Mouse (Mus musculus): Measurements from ENCODE around the gene Osbp2. TPM values are rescaled to one million over a fixed set of nuclear protein-coding genes. Genes with fewer than 3 reads are reported as not detected.
A peak's percentile ranks its signal among the peaks of the same experiment; 100 is the strongest.

Gene Osbp2
- polyA plus RNA-seq, 1 experiment from 2014 or later: 0.20 TPM

DNA sequence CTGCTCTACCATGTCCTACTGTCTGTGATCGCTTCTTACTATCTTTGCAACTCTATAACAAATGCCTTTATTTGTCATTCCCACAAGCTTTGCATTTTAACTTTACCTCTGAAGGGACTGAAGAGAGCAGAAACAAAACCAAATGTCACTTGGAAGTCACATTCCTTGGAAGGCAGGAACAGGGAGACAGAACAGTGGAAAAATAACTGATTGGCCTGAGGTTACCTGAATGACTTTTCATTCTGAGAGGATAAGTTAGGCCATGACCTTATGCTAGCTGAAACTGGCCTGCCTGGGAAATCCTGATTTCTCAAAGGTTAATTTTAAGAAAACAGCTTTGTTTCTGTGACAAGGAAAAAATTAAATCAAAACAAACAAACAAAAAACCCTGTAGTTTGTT is 32.2 kb upstream of the Osbp2 start:
- H3K9me3 ChIP-seq: no peaks in the 10 kb centered on the region
- no peak overlapping the region for H3K4me3 ChIP-seq
- ATAC-seq (ENCODE audit: borderline replicate concordance, extremely low read depth, low FRiP score, low TSS enrichment): no peak
- WGBS: 72% methylated on average over 1 of the region's 1 CpGs
- H3K27me3 ChIP-seq: no peaks in the 10 kb centered on the region
- H3K4me1 ChIP-seq: peaks cover 7% of the 10 kb centered on the region; the same call in 1 of the 2 replicates
- H3K27ac ChIP-seq: no peak overlapping the region
- H3K4me2 ChIP-seq: no peak overlapping the region
- no peak overlapping the region for H3K9ac ChIP-seq
- H3K36me3 ChIP-seq: peaks cover 4% of the 10 kb centered on the region; the same call in 1 of the 2 replicates

DNA sequence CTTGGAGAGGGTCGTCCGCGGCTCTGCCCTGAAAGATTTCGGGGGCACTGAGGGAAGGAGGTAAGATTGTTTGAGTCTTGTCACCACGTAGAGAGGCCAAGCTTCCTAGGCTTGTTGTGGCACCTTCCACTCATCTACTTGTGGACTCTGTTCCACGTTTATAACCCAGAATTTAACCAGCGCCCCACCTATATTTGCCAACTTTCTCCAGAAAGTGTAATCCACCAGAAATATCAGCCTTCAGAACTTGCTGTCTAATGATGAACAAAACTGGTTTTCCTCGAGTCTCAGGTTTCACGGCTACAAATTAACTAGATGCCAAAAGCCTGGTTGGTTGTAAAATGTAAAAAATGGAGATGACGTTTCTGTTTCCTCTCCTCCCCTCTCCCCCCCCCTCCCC is 31.8 kb upstream of the Osbp2 start:
- Histone ChIP-seq H3K9ac (peak overlapping the region; percentile 44; the same call in 1 of the 2 replicates), H3K4me3 (peak overlapping the region; percentile 50), H3K4me1 (peaks cover 7% of the 10 kb centered on the region; the same call in 1 of the 2 replicates), H3K4me2 (peak overlapping the region; percentile 89), H3K36me3 (peaks cover 4% of the 10 kb centered on the region; the same call in 1 of the 2 replicates), H3K9me3 (no peaks in the 10 kb centered on the region), H3K27ac (peak overlapping the region; percentile 80), H3K27me3 (no peaks in the 10 kb centered on the region)
- WGBS: under 1% methylated on average over 10 of the region's 10 CpGs
- no peak for ATAC-seq (ENCODE audit: borderline replicate concordance, extremely low read depth, low FRiP score, low TSS enrichment)

DNA sequence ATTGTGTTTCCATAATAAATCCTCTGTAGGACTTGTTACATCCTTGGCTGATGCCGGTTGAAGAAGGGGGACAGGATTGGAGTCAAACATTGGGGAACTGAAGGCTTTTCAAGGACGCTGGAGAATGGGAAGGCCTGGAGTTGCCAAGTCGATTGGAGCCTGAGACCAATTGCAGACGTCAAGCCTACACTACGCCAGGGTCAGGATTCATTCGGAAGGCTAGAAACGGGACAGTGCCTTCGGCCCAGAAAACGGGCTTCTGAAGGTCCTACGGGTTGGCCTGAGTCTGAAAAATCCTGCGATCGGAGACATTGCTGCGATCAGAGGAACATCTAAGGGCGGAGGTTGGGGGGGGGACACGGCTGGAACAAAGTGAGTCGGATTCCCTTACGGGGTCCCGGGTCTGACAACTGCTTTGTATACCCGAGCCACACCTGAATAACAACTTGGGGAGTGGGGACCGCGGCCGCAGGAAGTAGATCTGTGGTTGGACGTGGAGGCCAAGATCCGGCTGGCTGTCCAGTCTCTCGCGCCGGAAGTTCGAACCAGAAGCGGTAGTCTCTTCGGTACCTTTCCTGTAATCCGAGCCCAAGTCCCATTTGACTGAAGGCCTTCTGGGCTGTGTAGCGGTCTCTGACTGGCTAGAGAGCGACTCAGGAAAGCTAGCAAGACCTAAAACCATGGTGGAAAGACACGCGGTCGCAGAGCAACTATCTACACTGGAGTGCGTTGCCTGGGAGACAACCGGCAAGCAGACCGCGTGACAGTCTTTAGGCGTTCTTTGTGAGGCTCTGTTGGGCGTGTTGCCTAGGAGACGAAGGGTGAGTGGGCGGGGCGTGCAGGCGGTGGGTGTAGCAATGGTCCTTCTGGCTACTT is 30.9 kb upstream of the Osbp2 start, which contains the start of the genes 4921536K21Rik and Dusp18:
Gene 4921536K21Rik (minus strand): TSS at position 693 of the 876 bp plus-strand sequence.
Gene Dusp18 (plus strand): TSS at position 835 of the 876 bp plus-strand sequence.
- WGBS: 3% methylated on average over 46 of the region's 46 CpGs

DNA sequence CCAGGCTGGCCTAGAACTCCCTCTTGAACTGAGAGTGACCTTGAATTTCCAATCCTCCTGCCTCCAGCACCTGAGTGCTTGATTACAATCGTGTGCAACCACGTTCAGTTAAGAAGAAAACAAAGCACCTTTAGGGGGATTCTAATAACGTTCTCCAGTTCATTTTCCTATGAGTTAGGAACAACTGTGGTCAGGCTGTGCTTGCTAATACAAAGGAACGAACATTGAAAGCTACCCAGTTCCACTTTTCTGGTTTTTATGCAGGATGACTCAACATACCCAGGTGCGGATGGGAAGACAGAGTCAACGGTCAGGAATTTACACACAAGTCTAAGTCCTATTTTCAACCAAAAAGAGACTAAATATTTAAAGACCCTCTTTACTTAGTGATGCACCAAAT is 30.3 kb upstream of the Osbp2 start:
- Histone ChIP-seq H3K9me3 (no peaks in the 10 kb centered on the region), H3K9ac (no peak overlapping the region), H3K4me1 (peaks cover 7% of the 10 kb centered on the region; the same call in 1 of the 2 replicates), H3K4me2 (peak overlapping the region; percentile 89), H3K27ac (no peak overlapping the region), H3K36me3 (peaks cover 4% of the 10 kb centered on the region; the same call in 1 of the 2 replicates), H3K4me3 (no peak overlapping the region), H3K27me3 (no peaks in the 10 kb centered on the region)
- ATAC-seq (ENCODE audit: borderline replicate concordance, extremely low read depth, low FRiP score, low TSS enrichment): no peak
- 81% methylated on average over 6 of the region's 6 CpGs for WGBS

More for the DNA sequence above, 30.9 kb upstream of the Osbp2 start, which contains the start of the genes 4921536K21Rik and Dusp18:
- peak; percentile 98 for ATAC-seq (ENCODE audit: borderline replicate concordance, extremely low read depth, low FRiP score, low TSS enrichment)
- H3K9me3 ChIP-seq: no peaks in the 10 kb centered on the region
- H3K9ac ChIP-seq: peak within 1 kb of the TSS; percentile 44
- H3K36me3 ChIP-seq: peaks cover 4% of the 10 kb centered on the region; the same call in 1 of the 2 replicates
- H3K4me1 ChIP-seq: peaks cover 7% of the 10 kb centered on the region; the same call in 1 of the 2 replicates
- H3K4me3 ChIP-seq: peak within 1 kb of the TSS; percentile 50
- peak within 1 kb of the TSS; percentile 89 for H3K4me2 ChIP-seq
- peak within 1 kb of the TSS; percentile 80 for H3K27ac ChIP-seq
- no peaks in the 10 kb centered on the region for H3K27me3 ChIP-seq

DNA sequence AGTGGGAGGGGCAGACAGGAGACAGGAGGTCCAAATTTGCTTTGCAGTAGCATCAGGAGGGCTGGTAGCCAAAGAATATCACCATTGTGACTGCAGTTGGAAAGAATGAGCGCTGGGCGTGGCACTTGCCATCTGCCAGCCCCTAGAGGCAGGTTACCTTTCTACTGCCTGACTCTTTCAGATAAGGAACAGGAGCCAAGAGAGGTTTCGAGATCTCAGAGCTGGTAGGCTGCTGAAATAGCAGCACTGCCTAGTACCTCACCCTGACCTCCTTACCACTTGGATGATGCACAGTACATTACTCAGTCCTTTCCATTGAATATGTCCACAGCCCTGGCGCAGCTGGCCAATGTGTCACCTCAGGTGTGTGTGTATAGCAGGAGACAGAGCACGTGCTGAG is 23.6 kb upstream of the Osbp2 start:
- Histone ChIP-seq H3K36me3 (no peaks in the 10 kb centered on the region), H3K4me1 (no peaks in the 10 kb centered on the region), H3K4me2 (no peak overlapping the region), H3K27ac (no peak overlapping the region), H3K27me3 (no peaks in the 10 kb centered on the region), H3K9me3 (no peaks in the 10 kb centered on the region), H3K4me3 (no peak overlapping the region), H3K9ac (no peak overlapping the region)
- no peak for ATAC-seq (ENCODE audit: borderline replicate concordance, extremely low read depth, low FRiP score, low TSS enrichment)
- WGBS: 60% methylated on average over 5 of the region's 5 CpGs

DNA sequence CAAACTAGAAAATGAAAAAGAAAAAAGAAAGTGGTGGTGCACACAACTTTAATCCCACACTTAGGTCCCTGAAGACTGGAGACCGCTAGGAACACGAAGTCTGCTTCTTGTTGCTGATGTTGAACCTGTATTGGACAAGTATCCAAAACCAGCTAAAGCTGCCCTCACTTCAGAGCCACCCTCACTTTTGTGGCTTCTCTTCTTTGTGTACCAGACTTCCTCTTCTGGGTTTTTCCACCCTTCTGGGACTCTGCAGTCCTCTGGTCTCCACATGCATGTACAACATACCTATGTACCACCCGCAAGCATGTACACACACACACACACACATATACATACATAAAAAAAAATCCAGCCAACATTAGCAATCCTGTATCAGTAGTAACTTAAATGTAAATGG is 20.0 kb upstream of the Osbp2 start:
- no peaks in the 10 kb centered on the region for H3K9me3 ChIP-seq
- no peak overlapping the region for H3K4me3 ChIP-seq
- no peak overlapping the region for H3K9ac ChIP-seq
- no peak overlapping the region for H3K4me2 ChIP-seq
- no peak for ATAC-seq (ENCODE audit: borderline replicate concordance, extremely low read depth, low FRiP score, low TSS enrichment)
- no peaks in the 10 kb centered on the region for H3K4me1 ChIP-seq
- no peaks in the 10 kb centered on the region for H3K27me3 ChIP-seq
- no peak overlapping the region for H3K27ac ChIP-seq
- no peaks in the 10 kb centered on the region for H3K36me3 ChIP-seq
- 84% methylated on average over 3 of the region's 3 CpGs for WGBS

DNA sequence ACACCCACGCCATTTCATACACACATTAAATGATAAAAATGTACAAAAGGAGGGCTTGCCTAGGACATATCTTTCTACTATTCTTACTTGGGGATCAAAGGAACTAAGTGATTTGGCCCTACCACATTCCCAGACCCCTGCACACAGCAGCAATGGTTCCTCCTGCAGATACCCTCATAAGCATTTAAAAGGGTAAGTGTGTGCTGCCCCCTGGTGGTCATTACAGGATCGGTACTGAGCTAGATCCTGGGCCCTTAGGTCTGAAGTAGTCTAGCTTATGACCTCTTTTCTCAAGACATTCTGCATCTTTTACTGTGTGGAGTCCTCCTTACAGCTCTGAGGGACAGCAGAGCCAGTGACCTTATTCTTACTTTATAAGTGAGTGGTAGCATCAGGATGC is 16.1 kb upstream of the Osbp2 start:
- Histone ChIP-seq H3K4me2 (no peak overlapping the region), H3K27me3 (no peaks in the 10 kb centered on the region), H3K27ac (no peak overlapping the region), H3K4me3 (no peak overlapping the region), H3K36me3 (no peaks in the 10 kb centered on the region), H3K4me1 (no peaks in the 10 kb centered on the region), H3K9me3 (no peaks in the 10 kb centered on the region), H3K9ac (no peak overlapping the region)
- 32% methylated on average over 2 of the region's 2 CpGs for WGBS
- 0 out of 2 replicates have a peak, but pooled peaks have one; percentile 59 for ATAC-seq (ENCODE audit: borderline replicate concordance, extremely low read depth, low FRiP score, low TSS enrichment)

DNA sequence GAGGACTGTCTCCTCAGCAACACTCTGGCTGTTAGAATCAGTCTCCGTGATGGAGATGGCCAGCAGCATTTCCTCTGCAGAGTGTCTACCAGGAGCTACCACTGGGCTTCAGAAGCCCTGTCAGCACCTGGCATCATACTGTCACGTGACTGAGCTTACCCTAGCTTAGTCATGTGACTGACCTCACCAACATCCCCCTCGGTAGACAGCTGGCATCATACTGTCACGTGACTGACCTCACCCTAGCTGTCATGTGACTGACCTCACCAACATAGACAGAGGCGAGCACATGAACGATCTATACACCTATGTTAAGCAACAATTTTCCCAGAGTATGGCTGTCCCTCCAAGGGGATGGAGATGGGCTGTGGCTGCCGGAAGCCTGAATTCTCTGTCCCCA is 15.0 kb upstream of the Osbp2 start:
- Histone ChIP-seq H3K4me1 (no peaks in the 10 kb centered on the region), H3K9me3 (no peaks in the 10 kb centered on the region), H3K4me3 (no peak overlapping the region), H3K27ac (no peak overlapping the region), H3K36me3 (no peaks in the 10 kb centered on the region), H3K9ac (no peak overlapping the region), H3K27me3 (no peaks in the 10 kb centered on the region), H3K4me2 (no peak overlapping the region)
- no peak for ATAC-seq (ENCODE audit: borderline replicate concordance, extremely low read depth, low FRiP score, low TSS enrichment)
- WGBS: 62% methylated on average over 7 of the region's 7 CpGs

DNA sequence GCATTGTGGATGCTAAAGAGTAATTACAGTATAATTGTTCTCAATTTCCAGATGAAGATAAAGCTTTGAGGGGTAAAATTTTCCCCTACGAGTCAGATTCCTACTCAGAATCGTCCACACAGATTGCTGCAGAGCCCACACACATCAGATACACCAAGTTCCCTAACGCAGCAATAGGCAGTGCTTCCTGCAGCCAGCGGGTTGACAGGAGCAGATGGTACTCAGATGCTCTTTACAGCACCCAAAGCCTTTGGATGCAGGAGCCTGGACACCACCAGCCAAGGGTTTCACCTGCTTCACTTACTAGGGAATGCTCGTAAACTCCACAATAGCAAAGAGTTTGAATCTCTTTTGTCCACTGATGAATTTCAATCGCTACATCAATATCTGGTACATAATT is 12.7 kb upstream of the Osbp2 start:
- no peak overlapping the region for H3K4me3 ChIP-seq
- 74% methylated on average over 6 of the region's 6 CpGs for WGBS
- H3K9ac ChIP-seq: no peak overlapping the region
- no peak for ATAC-seq (ENCODE audit: borderline replicate concordance, extremely low read depth, low FRiP score, low TSS enrichment)
- H3K27ac ChIP-seq: no peak overlapping the region
- no peaks in the 10 kb centered on the region for H3K27me3 ChIP-seq
- no peaks in the 10 kb centered on the region for H3K4me1 ChIP-seq
- no peak overlapping the region for H3K4me2 ChIP-seq
- no peaks in the 10 kb centered on the region for H3K36me3 ChIP-seq
- H3K9me3 ChIP-seq: no peaks in the 10 kb centered on the region

DNA sequence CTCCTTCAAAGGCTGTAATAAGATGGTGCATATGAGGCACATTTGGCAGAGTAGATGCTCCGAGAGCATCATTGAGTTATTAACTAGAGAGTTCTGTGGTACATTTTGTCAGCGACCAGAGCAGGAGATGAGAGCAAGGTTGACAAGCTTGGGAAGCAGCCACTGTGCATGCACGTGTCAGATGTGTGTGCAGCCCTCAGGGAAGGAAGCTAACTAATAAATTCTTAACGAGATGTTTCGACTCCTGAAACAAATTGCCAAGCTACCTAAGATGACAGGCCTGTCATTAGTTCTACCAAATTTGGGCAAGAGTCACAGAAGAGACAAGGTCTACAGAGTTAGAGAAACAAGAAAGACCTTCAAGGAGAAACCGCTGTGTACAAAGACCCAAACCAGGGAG is 640 bp upstream of the Osbp2 start:
- WGBS: 39% methylated on average over 6 of the region's 6 CpGs
- H3K4me1 ChIP-seq: peaks cover 13% of the 10 kb centered on the region
- peak overlapping the region; percentile 90 for H3K4me2 ChIP-seq
- peak overlapping the region; percentile 46 for H3K4me3 ChIP-seq
- no peak overlapping the region for H3K27ac ChIP-seq
- H3K36me3 ChIP-seq: no peaks in the 10 kb centered on the region
- H3K9me3 ChIP-seq: no peaks in the 10 kb centered on the region
- H3K27me3 ChIP-seq: peaks cover 23% of the 10 kb centered on the region
- no peak for ATAC-seq (ENCODE audit: borderline replicate concordance, extremely low read depth, low FRiP score, low TSS enrichment)
- no peak overlapping the region for H3K9ac ChIP-seq

DNA sequence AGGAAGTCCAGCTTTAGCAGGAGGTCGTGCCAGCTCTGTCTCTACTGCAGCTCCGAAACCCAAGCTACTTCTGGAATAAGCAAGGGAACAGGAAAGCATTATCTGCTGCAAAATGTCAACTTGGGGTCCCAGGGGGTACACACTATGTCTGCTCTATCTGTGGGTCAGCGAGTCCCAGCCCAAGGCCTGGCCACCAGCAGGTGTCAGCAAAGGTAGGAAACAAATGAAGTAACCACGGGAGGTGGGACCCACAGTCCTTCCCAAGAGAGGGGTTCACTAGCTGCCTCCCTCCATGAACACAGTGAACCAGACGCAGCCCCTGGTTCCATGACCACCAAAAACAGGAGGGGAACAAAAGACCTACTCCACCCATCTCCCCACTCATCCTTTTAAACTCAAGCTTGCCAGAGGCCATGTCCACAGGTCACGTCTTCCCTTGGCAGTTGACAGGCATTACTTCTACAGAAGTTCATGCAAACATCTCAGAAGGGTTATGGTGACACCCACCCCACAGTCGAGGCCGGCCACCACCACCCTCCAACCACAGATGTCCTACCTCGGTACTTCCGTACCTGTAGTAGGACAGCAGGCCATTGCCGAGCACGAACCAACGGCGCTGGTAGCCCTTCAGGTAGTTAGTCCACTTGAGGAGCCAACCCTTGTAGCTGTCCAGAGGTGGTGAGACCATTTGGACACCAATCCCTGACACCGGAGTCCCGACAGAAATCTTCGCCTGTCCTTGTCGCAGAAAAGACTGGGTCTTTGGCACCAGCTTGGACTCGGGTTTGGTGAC is 846 bp downstream of the Osbp2 start:
- ATAC-seq (ENCODE audit: borderline replicate concordance, extremely low read depth, low FRiP score, low TSS enrichment): no peak
- peak overlapping the region; percentile 46 for H3K4me3 ChIP-seq
- no peak overlapping the region for H3K9ac ChIP-seq
- no peak overlapping the region for H3K27ac ChIP-seq
- 66% methylated on average over 19 of the region's 19 CpGs for WGBS
- H3K4me2 ChIP-seq: peak overlapping the region; percentile 90
- H3K36me3 ChIP-seq: no peaks in the 10 kb centered on the region
- H3K9me3 ChIP-seq: no peaks in the 10 kb centered on the region
- H3K4me1 ChIP-seq: peaks cover 13% of the 10 kb centered on the region
- H3K27me3 ChIP-seq: peaks cover 23% of the 10 kb centered on the region
